Mouse (Mus musculus) testis, adult 2 months (tissue): ENCODE data around the gene Kdm5a. TPM values are rescaled to one million over a fixed set of nuclear protein-coding genes. Genes with fewer than 3 reads are reported as not detected.
A peak's percentile ranks its signal among the peaks of the same experiment; 100 is the strongest.

Experiments
- H3K27ac ChIP-seq: fragments of 200-500 bp; 2 replicates; pipeline ENCODE4 v1.5.1; 2012; ENCODE audit warnings: low read depth, low read length; ENCODE audit not compliant: control insufficient read depth, insufficient read depth
- H3K27me3 ChIP-seq: fragments of 200-500 bp; 2 replicates; pipeline ENCODE4 v1.6.1; 2012; ENCODE audit warnings: mild to moderate bottlenecking, low read length, moderate library complexity; ENCODE audit not compliant: control insufficient read depth, insufficient read depth
- H3K36me3 ChIP-seq: fragments of 200-500 bp; 2 replicates; pipeline ENCODE4 v1.6.1; 2012; ENCODE audit warnings: mild to moderate bottlenecking, low read length; ENCODE audit not compliant: control insufficient read depth, insufficient read depth
- H3K4me1 ChIP-seq: fragments of 200-500 bp; 2 replicates; pipeline ENCODE4 v1.6.1; 2012; ENCODE audit warnings: low read length; ENCODE audit not compliant: control insufficient read depth, insufficient read depth
- H3K4me3 ChIP-seq: fragments of 200-500 bp; 2 replicates; pipeline ENCODE4 v1.5.1; 2012; ENCODE audit warnings: low read depth, mild to moderate bottlenecking, low read length, moderate library complexity, mixed read lengths; ENCODE audit not compliant: control insufficient read depth
- CTCF ChIP-seq: fragments of 200-500 bp; IDR thresholded peaks from 2 replicates; pipeline ENCODE4 v1.5.1; 2012; ENCODE audit warnings: low read depth, mild to moderate bottlenecking, inconsistent platforms, low read length, moderate library complexity; ENCODE audit not compliant: control insufficient read depth, insufficient read depth, insufficient replicate concordance
- POLR2A ChIP-seq: fragments of 200-500 bp; IDR thresholded peaks from 2 replicates; pipeline ENCODE4 v1.6.1; 2012; ENCODE audit warnings: low read depth, mild to moderate bottlenecking, inconsistent platforms, low read length, moderate library complexity; ENCODE audit not compliant: control insufficient read depth
- polyA plus RNA-seq: library from polyadenylated mRNA; depleted of rRNA; stranded (reverse); fragments of >200 nt; gene quantifications from 2 replicates; pipeline ENCODE4 v1.2.3, GENCODE M21; 2012

Kdm5a gene
- polyA plus RNA-seq, 1 experiment = 5.7 TPM

DNA sequence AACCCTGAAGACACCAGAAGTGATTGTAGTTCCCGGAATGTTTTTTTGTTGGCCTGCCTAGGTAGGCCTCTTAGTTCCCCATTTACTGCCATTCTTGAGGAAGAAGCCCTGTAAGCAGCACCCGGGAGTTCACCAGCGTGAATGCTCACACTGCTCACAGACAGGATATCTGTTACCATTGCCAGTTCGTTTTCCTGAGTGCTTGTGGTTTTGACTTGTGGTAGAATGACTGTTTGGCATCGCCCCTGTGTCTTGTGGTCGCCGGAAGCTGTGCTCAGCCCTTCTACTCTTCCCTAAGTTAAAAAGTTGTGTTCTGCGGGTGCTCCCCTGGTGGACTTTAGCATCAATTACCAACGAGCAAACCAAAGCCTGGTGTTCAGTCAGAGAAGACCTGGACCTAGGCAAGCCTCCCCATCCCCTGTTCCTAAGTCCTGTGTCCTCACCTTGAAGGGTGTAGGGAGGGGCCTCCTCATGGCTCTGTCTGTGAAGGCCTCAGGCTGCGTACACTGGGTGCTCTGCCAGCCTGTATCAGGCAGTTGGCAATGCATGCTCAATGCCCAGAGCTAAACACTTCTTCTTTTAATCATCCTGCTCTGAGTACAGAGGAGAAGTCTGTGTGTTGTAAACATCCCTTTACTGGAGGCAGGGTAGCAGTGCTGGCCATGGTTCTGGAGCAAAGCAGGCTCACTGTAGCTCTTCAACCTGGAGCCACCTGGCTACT is 102.8 kb downstream of the Kdm5a start:
- TF ChIP-seq POLR2A = no peak
- TF ChIP-seq CTCF = no peak
- H3K4me3 ChIP-seq = no peak overlapping the region
- H3K36me3 ChIP-seq = no peaks in the 10 kb centered on the region
- H3K27me3 ChIP-seq = no peaks in the 10 kb centered on the region
- H3K4me1 ChIP-seq = peaks cover 12% of the 10 kb centered on the region
- H3K27ac ChIP-seq = no peak overlapping the region

DNA sequence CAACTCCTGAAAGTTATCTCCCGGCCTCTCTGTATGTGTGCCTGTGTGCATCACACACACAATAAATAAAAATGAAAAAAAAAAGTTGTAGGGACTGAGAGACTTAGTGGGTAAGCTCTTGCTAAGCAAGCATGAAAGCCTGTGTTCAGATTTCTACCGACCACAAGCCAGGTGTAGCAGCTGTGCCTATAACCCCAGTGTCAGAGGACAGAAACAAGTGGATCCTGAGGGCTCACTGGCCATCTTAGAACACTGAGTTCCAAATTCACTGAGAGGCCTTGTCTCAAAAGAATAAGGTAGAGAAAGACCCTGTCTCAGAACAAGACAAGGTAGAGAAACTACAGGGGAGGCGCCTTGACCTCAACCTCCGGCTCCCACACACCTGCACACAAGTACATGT is 104.3 kb downstream of the Kdm5a start:
- Histone ChIP-seq H3K4me3 (no peak overlapping the region), H3K27ac (no peak overlapping the region), H3K27me3 (no peaks in the 10 kb centered on the region), H3K36me3 (no peaks in the 10 kb centered on the region), H3K4me1 (peaks cover 12% of the 10 kb centered on the region)
- no peak for TF ChIP-seq POLR2A
- TF ChIP-seq CTCF = no peak

DNA sequence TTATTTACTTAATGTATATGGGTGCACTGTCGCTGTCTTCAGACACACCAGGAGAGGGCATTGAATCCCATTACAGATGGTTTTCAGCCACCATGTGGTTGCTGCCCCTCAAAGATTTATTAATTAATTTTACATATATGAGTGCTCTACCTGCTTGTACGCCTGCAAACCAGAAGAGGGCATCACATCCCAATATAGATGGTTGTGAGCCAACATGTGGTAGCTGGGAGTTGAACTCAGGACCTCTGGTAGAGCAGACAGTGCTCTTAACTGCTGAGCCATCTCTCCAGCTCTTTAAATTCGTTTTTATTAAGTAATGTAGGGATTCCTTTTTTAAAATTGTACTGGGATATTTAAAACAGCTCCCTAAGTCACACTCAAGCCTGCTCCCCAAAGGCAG is 105.3 kb downstream of the Kdm5a start:
- H3K36me3 ChIP-seq = no peaks in the 10 kb centered on the region
- no peak overlapping the region for H3K4me3 ChIP-seq
- TF ChIP-seq CTCF (no peak), POLR2A (no peak)
- no peaks in the 10 kb centered on the region for H3K27me3 ChIP-seq
- no peak overlapping the region for H3K27ac ChIP-seq
- peaks cover 4% of the 10 kb centered on the region; the same call in 1 of the 2 replicates for H3K4me1 ChIP-seq

DNA sequence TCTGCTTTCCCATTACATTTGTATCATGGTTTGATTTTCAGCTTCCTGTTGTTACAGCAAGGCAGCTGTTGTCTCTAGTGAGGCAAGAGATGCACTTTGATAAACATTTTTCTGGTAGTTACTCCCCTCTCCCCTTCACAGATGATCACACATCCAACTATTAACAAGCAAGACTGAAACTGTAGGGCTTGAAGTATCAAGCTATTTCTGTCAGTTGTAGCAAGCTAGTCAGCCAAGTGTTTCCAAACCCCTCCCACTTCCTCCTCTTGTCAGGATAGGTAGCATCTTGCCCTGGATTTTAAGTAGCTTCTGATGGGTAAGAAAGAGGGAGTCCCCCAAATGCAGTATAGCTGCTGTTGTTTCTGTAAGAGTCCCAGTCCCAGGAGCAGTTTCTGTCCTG is 105.8 kb downstream of the Kdm5a start:
- H3K4me1 ChIP-seq = peaks cover 4% of the 10 kb centered on the region; the same call in 1 of the 2 replicates
- H3K4me3 ChIP-seq = no peak overlapping the region
- H3K36me3 ChIP-seq = no peaks in the 10 kb centered on the region
- no peak overlapping the region for H3K27ac ChIP-seq
- TF ChIP-seq POLR2A = no peak
- no peak for TF ChIP-seq CTCF
- no peaks in the 10 kb centered on the region for H3K27me3 ChIP-seq

DNA sequence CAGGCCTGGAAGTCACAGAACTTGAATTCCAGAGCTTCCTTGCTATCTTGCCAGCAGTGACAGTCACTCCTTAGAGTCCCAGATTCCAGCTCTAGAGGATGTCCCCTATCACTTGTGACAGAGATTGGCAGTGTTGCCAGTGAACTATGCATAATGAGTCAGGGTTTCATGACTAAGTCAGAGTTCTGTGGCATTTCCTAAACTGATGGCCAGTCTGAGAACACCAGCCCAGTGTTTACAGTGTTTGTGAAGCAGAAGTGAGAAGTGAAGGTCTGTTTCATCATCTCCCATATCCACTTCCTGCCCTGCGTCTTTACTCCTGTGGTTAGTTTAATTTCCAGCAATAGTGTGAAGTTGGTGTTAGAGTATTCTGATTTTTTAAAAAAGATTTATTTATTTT is 106.7 kb downstream of the Kdm5a start:
- no peak for TF ChIP-seq CTCF
- no peak for TF ChIP-seq POLR2A
- H3K4me3 ChIP-seq = no peak overlapping the region
- H3K27ac ChIP-seq = no peak overlapping the region
- peaks cover 2% of the 10 kb centered on the region; the same call in 1 of the 2 replicates for H3K4me1 ChIP-seq
- H3K36me3 ChIP-seq = no peaks in the 10 kb centered on the region
- H3K27me3 ChIP-seq = no peaks in the 10 kb centered on the region

DNA sequence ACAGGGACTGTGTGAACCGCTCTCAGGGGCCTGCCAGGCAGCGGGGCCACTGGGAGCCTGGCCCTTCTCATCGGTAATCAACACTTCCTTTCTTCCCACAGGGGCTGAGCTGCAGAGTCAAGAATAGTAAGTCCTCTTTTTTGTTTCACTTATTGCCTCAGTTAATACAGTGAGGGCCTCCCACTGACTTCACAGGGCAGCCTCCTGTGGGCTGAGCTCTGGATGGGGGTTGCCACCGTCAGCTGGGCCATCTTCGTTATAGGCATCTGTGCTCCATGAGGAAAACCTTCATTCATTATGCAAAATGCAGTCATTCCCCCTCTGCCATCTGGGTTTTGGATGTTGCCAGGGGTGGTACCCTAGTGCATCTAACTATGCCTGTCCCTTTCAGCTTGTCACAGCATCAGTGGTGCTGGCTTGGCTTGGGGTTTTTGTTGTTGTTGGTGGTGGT is 108.1 kb downstream of the Kdm5a start:
- peak overlapping the region; percentile 44; the same call in 1 of the 2 replicates for H3K27ac ChIP-seq
- H3K36me3 ChIP-seq = no peaks in the 10 kb centered on the region
- no peaks in the 10 kb centered on the region for H3K27me3 ChIP-seq
- H3K4me3 ChIP-seq = no peak overlapping the region
- TF ChIP-seq POLR2A (no peak), CTCF (no peak)
- H3K4me1 ChIP-seq = peaks cover 2% of the 10 kb centered on the region; the same call in 1 of the 2 replicates

DNA sequence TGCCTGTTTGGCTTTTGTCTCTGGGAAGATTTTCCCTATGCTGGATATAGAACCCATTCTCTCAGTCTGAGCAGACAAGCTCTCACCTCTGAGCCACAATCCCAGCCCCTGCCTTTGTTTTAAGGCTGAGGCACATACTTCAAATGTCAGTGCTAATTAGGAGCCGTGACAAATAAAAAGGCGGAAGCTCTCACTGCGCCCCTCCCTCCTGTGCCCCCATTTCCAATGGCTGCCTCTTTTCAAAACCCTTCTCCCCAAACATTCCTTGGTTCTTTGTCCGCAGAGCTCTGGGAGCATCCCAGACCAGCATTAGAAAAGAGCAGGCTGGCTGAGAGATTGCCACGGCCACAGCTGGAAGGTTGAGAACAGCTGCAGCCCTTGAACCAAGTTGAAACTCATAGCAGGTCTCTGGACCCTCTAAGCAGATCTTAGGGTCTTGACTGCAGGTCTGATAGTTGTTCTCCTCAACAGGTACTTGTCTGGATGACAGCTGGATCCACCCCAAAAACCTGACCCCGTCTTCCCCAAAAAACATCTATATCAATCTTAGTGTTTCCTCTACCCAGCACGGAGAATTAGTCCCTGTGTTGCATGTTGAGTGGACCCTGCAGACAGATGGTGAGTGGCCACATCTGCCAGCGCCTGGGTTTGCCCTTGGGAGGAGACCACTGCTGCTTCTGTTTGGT is 108.7 kb downstream of the Kdm5a start:
- H3K27me3 ChIP-seq = no peaks in the 10 kb centered on the region
- no peaks in the 10 kb centered on the region for H3K36me3 ChIP-seq
- H3K27ac ChIP-seq = no peak overlapping the region
- TF ChIP-seq POLR2A = no peak
- no peak for TF ChIP-seq CTCF
- no peak overlapping the region for H3K4me3 ChIP-seq
- peaks cover 2% of the 10 kb centered on the region; the same call in 1 of the 2 replicates for H3K4me1 ChIP-seq
